Mouse (Mus musculus) megakaryocyte-erythroid progenitor cell, adult 5-6 weeks (primary cell): ENCODE data around the gene Il17c. TPM values are rescaled to one million over a fixed set of nuclear protein-coding genes. Genes with fewer than 3 reads are reported as not detected.

ENCODE experiments used
- ATAC-seq: replicated peaks from 2 replicates; pipeline ENCODE4 v1.8.0; 2016; ENCODE audit warnings: mild to moderate bottlenecking, inconsistent platforms; ENCODE audit not compliant: severe bottlenecking, poor library complexity, low FRiP score, low TSS enrichment
- total RNA-seq, 2 experiments: library from RNA; stranded (forward) in 1 of 2; stranded (reverse) in 1 of 2; fragments of 200-1000, 215-1000 nt in 1 of 2; fragments of >200 nt in 1 of 2; fragmentation: Nextera tagmentation in 1 of 2; gene quantifications; 2 replicates each; pipeline ENCODE4 v1.2.3; 2014 to 2017

The Il17c gene
- total RNA-seq, 2 experiments from 2014 or later: not detected

DNA sequence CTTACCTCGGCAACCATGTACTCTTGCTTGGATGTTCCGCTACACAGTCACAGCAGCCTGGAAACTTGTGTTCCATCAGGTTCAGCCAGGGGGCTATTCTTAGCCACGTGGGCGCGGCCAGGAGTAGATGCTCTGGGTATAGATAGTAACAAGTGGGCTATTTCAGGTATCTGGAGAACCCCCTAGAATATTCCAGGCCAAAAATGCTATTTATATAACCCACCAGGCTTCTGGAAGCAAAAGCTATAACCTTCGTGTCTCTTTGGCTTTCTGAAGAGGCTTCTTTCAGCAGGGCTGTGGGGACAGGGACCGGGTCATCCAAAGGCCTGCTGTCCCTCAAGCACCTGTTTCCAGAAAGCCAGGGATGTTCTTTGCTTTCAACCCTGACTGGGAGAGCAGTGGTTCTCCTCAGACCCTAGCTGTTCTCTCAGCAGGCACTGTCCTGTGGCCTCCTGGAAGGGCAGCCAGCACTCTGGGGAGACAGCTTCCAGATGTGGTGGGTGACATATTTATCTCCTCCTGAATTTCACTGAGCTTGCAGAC, 29.4 kb downstream of the Il17c start:
- no peak for ATAC-seq

DNA sequence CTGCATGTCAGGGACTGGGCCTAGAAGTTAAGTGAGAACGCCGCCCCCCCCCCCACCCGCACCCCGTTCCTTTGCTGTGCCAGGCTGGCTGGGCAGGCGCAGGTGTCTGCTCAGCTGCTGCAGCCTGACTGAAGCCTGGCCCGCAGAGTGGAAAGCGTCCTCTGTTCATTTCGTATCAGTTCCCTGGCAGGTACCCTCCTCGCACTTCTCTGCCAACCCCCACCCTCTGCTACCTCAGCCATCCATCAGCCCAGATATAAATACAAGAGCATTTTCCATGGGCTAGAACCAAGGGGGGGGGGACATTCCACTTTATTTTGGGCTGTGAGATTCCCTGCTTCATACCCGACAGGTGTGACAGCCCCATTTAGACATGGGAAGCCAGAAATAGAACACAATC, 30.3 kb downstream of the Il17c start:
- ATAC-seq: no peak

DNA sequence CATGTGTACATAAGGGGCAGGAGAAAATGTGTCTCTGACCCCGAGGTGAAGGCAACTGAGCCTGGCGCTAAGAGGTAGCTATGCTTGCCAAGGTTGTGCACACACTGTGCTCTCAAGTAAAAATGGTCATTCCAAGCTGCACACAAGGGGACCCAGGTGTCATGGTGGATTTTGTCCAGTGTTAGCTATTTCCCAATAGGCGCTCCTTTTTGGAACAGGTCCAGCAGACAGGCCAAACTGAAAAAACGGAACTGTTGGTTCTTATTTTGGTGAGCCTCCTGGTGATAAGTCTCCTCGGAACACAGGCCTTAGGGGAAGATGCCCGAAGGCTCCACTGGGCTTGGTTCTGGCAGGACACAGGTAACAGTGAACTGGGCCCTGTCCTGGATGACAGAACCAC, 32.6 kb downstream of the Il17c start:
- no peak for ATAC-seq

DNA sequence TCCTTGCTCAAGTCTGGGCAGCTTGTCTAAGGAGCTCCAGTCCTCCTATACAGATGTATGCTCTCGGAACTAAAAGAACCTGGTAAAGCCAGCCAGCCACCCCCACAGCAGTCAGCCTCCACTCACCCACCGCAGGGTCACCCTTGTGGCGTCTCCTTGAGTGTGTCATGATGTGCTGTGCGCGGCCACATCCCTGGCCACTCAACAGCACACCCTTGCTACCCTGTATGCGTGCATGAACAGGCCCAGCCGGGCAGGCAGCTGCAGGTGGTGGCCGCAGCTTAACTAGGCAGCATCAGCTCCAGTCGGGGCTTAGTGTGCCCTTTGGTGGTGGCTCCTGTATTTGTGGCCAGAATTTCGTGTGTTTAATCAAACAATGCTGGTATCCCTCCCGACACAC, 35.4 kb downstream of the Il17c start:
- no peak for ATAC-seq

DNA sequence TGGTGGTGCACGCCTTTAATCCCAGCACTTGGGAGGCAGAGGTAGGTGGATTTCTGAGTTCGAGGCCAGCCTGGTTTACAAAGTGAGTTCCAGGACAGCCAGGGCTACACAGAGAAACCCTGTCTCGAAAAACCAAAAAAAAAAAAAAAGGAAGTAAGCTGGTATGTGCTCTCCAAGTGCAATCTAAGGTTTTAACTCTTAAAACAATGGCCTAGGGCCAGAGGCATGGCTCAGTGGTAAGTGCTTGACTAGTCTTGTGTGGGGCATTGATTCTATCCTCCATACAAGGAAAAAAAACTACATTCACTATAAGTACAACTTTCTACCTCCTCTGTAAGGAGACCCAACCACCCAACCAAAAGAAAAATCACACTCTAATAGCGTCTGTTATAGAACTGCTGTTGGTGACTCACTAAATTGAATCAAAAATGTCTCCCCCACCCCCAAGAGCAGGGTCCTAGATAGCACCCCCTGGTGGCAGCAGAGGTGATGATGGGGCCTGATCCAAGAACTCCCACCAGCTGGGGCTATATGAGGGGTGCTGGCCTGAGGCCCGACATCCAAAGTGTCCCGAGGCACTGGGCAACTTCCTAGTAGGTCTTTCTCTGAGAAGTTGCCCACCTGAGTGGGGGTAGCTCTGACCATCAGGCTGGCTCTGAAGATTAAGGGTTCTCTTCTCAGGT, 37.5 kb downstream of the Il17c start:
- no peak for ATAC-seq

DNA sequence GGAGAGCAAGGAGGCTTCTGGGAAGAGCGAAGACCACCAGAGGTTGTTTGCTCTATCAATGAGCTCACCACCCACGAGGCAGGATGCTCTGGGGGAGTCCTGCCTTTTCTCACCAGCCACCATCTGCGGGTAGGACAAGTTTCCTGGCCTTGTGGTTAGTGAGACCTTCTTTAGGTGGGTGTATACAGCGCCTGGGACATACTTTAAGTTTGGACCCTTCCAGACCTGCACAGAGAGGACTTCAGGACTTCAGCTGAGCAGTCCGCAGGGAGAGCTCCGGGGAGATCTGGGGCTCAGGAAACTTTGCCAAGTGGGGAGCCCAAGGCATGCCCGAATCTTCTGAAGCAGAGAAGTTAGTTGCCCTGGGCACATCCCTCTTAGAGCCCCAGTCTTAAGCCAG, 38.2 kb downstream of the Il17c start:
- ATAC-seq: no peak

DNA sequence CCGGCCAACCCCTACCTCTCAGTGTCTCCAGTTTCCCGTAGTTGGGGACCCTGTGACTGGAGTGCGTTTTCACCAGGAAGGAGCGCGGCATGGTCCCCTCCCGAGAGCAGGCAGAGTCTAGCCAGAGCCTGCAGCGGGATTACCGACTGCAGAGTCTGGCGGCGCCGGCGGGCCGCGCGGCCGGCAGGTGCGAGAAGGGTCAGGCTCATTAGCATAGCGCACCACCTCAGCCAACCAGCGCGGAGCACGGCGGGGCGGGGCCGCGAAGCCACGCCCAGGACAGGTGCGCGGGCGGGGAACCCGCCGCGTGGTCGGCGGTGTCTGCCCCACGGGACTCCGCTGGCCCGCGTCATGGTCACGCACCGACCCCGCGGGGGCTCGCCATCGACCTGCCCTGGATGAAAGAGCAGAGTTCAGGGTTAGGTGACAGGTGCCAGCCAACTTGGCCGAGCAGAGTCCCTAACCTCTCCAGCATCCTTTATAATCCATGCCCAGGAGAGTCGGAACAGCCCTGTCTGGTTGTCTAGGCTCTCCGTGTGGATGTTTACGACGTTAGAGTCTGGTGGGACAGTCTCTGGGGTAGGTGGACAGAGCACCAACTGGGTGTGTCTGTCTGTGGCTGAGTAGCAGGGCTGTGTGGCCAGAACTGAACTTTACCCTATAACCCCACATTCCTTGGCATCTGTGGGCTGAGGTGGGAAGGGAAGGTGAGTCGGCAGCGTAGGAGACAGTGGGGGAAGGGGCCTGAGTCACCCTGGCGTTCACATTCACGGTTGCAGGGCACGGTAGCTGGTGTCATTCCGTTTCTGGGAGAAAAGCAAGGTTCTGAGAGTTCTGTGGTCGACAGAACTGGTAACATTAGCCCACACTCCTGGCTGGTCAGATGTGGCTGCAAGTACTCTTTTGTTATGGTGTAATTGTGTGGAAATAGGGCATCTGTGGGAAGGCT, 39.0 kb downstream of the Il17c start, which contains the start of gene Snai3:
Gene Snai3, minus strand, starts transcription at position 210 of the 949 bp plus-strand sequence.
- ATAC-seq: peak; percentile 54

DNA sequence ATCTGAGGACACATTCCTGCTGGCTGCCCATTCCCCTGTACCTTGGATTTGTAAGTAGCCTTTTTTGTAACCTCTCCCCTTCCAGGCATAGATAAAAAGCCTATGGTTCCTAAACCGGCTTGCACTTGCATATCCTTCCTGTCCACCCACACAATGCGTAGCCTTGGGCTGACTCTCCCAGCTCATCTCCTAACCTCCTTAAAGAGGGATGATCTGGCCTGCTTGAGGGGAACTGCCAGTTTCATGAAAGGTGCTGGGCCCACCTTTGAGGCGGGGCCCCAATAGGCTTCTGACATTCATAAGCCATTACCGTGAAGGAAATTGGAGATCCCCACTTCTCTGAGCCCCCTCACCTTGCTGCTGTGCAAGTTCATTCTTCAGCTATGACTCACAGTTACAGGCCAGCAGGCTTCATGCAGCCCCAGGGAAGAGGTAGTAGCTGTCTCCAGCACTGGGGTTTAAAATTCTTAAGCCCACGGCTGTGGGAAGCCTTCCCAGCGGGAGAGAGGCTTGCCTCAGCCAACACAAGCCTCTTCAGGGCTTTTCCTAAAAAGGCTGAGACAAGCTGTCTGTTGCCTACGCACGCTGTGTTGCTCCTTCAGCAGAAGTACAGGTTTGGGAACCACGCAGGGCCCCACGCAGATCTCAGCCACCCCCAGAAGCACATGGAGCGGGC, 39.8 kb downstream of the Il17c start:
- ATAC-seq: no peak

DNA sequence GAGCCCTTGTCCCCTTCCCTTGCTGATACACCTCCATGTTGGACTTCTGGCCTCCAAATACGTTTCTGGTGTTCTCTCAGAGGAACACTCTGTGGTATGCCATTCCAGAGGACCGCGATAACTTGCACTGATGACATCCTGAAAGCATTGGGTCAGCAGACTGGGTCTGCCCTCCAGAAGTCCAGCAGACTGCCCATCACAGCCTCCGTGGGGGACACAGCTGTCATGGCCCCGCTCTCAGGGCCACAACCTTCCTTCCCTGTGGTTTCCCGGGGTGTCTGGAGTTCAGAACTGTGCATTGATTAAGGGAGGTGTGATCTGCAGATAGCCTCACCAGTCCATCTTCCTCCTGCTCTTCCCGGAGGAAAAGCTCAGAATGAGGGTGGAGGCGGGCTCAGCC, 40.7 kb downstream of the Il17c start:
- no peak for ATAC-seq

DNA sequence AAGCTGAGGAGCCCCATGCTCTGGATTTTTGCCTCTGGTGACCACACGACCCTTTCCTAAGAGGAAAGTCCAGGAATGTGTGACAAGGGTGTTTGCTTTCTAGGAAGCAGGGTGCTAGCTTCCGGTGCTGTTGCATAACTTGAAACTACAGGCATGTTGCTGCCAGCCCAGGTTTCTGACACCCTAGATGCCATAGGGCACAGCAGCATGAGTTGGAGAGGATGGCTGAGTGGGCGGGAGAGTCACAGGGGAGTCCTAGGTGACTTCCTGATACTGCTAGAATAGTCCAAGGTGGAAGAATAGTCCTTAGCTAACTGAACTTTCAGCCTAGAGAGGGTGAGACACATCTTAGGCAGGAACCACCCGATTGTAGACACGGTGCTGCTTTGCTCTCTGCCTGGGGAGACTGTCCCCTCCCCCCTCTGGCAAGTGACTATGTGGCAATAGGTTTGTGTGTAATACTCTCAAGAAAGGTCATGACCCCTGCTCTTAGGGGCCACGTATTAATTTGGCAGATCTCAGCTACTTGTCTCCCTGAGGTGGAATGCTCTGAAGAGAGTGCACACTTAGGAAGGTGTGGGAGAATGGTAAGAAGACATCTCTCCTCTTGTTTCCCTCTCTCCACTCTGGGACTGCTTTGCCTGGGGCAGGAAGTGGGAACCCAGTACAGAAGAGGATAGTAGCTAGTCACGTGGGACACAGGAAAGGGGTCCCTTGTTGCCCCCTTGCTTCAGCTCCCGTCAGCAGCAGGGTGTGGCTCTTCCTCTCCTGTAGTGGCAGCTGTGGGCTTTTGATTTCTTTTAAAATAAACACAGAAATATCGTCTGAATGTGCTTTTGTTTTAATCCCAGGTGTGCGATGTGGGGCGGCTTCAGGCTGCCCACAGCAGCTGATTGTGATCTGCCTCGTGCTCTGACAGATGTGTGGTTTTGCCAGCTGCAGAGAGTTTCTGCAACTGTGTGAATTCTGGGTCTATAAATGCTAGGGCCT, 42.1 kb downstream of the Il17c start:
- ATAC-seq: no peak

DNA sequence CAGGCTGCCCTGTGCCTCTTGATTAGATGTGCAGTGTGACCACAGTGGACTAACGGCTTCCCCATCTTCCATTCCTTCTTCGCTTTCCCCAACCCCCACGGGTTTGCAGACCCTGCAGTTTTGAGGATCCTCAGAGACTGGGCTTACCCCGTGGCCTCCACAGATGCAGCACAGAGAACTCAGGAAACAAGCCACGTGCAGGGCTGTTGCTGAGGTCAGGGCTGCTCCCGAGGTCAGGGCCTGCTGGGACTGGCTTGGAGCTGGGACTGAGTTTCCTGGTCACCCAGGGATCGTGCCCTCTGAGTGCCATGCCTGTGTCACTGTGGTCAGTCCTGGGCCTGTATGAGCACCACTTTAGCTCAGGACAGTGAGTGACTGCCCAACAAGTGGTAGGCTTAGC, 43.2 kb downstream of the Il17c start:
- ATAC-seq: no peak

DNA sequence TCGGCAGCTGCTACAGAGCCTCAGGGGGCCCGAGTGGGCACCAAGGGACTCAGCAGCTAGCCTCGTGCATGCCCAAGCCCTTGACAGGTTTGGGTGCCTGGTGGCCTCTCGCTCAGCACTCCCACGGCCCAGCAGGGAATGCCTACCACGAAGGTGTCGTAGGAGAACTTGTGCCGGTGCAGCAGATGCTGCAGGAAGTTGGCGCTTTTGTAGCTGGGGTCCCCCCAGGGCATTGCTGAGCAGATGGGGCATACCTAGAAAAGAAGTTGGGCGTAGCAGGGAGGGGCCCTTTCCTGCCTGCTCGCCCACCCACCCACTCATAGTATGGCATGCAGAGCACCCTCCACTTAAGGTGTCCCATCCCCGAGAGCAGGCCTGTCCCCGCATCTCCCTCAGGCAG, 46.0 kb downstream of the Il17c start:
- no peak for ATAC-seq

DNA sequence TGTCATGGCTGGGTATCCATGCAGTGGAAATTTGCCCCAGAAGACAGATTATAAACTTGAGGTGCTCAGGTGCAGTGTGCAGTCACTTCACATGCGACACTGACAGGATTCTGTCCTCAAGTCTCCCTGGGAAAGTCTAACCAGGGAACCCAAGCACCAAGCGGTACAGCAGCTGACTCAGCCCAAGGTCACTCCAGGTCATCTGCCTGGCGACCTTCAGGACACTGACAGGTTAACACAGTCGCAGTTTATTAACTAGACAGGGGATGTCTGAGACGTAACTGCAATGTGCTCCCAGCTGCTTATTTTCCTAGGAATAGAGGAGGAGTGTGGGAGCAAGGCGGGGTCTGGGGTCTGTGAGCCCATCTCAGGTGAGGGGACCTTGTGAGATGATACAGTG, 47.6 kb downstream of the Il17c start:
- no peak for ATAC-seq

DNA sequence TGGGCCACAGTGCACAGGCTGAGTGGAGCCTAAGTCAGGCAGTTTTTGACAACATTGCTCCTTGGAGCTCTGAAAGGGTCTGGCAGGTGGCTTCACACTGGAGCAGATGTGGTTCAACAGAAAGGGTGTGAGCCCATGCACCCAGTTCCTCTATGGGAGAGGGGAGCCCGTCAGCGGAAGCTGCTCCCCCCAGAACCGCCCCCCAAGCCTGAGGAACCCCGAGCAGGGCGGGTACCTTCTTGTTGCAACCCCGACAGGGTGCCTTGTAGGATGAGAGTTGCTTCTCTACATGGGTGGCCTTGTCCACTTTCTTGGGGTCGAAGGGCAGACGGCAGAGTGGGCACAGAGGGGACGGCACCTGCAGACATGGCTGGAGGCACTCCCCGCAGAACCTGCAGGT, 48.1 kb downstream of the Il17c start:
- no peak for ATAC-seq

DNA sequence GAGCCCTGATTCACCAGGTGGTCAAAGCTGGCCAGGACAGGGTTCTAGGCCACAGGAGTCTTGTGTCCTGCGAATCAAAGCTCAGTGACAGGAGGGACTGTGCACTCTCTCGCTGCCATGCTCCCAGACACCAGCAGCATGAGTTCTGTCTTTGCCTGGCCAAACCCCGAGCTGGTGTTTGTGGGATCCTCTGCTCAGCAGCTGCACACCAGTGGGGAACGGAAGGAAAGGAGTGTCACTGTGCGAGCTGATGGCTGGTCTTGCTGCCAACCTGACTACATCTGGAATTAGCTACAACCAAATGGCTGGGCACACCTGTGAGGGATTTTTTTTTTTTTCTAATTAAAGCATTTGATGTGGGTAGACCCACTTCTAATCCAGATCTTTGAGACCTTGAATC, 48.9 kb downstream of the Il17c start:
- ATAC-seq: no peak
